Mouse (Mus musculus): ENCODE data around the gene Pygo2.

DNA sequence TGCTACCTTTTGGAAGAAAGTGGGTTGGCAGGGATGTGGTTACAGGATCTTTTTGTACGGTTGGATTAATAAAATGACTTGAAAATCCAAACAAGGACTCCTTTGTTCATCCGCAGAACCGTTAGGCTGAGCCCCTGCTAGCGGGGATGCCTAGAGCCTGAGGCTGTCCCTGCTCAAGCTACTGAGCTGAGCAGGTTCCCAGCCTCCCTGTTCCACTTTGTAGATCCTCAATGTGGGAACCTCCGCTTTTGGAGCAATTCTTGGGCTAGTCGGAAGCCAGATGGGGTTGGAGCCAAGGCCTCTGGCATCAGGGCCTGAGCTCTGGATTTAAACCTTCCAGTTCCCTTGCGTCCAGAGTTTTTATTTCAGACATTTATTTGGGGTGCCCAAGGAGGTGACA lies 5.0 kb downstream of the Pygo2 start:
- TF ChIP-seq EP300 (IDR thresholded peaks at IDR 0.05; ENCODE audit: insufficient read depth, low read depth, low read length) (no peak), CTCF (IDR thresholded peaks at IDR 0.05) (no peak), POLR2A (IDR thresholded peaks at IDR 0.05; ENCODE audit: insufficient read depth, low read depth, low read length) (no peak)

All from heart, adult 2 months (tissue).